ENCODE assay signal across 40 mouse cellular contexts in genomic region chr13:56854506-56854905, GRCm38 (mm10). TPM values are rescaled to one million over a fixed set of nuclear protein-coding genes. Genes with fewer than 3 reads are reported as not detected.
"Had no signal": no experiment of that assay in that cellular context is flagged by ENCODE, and none has a peak within 500 bp of the region (broad histone marks: within the 10 kb centered on the region; RNA-seq: fewer than 3 reads in every experiment).

No protein-coding gene starts in this region.

- H3K9ac ChIP-seq: heart, embryonic 12.5 days; heart, embryonic 13.5 days; heart, embryonic 15.5 days; hindbrain, embryonic 12.5 days; hindbrain, embryonic 13.5 days; hindbrain, embryonic 14.5 days; hindbrain, embryonic 15.5 days; intestine, embryonic 15.5 days; kidney, embryonic 15.5 days had no signal

- H3K4me1 ChIP-seq: heart, embryonic 10.5 days; heart, embryonic 12.5 days; heart, embryonic 13.5 days; heart, embryonic 15.5 days; intestine, embryonic 15.5 days; kidney, embryonic 15.5 days had no signal

- H3K4me3 ChIP-seq: heart, embryonic 10.5 days; heart, embryonic 12.5 days; heart, embryonic 13.5 days; heart, embryonic 15.5 days; hindbrain, embryonic 10.5 days; hindbrain, embryonic 12.5 days; hindbrain, embryonic 13.5 days; hindbrain, embryonic 15.5 days; intestine, embryonic 15.5 days; kidney, embryonic 15.5 days; layer of hippocampus, adult 2 months had no signal

- H3K9me3 ChIP-seq: heart, embryonic 10.5 days; heart, embryonic 12.5 days; heart, embryonic 13.5 days; heart, embryonic 15.5 days; hindbrain, embryonic 10.5 days; hindbrain, embryonic 12.5 days; hindbrain, embryonic 13.5 days; hindbrain, embryonic 15.5 days; intestine, embryonic 15.5 days; kidney, embryonic 15.5 days had no signal

- H3K27ac ChIP-seq: heart, embryonic 10.5 days; heart, embryonic 13.5 days; heart, embryonic 15.5 days; hindbrain, embryonic 10.5 days; hindbrain, embryonic 12.5 days; hindbrain, embryonic 13.5 days; hindbrain, embryonic 14.5 days; hindbrain, embryonic 15.5 days; hindbrain, postnatal 0 days; intestine, embryonic 15.5 days; kidney, embryonic 15.5 days; kidney, postnatal 0 days; layer of hippocampus, adult 2 months had no signal

- H3K4me2 ChIP-seq: heart, embryonic 11.5 days; heart, embryonic 12.5 days; heart, embryonic 13.5 days; heart, embryonic 15.5 days; hindbrain, embryonic 12.5 days; hindbrain, embryonic 13.5 days; hindbrain, embryonic 14.5 days; hindbrain, embryonic 15.5 days; intestine, embryonic 15.5 days; kidney, embryonic 15.5 days had no signal

- ATAC-seq: hindbrain, embryonic 16.5 days; hindbrain, postnatal 0 days; inflammation-experienced regulatory T-cells, adult 6 months; intestine, embryonic 15.5 days; intestine, embryonic 16.5 days; intestine, postnatal 0 days had no signal

- DNase-seq: heart, postnatal 10 days; heart, postnatal 14 days; heart, postnatal 36 days; heart, postnatal 4 days; kidney, adult 11 months; kidney, adult 18-20 months; kidney, adult 2 months; kidney, adult 8-10 months; kidney, adult 9 months; kidney, postnatal 10 days; kidney, postnatal 14 days; kidney, postnatal 25 days; kidney, postnatal 36 days; kidney, postnatal 4 days; layer of hippocampus, adult 9-11 months; layer of hippocampus, postnatal 36 days had no signal

- H3K36me3 ChIP-seq: heart, embryonic 10.5 days; heart, embryonic 12.5 days; heart, embryonic 13.5 days; heart, embryonic 15.5 days; hindbrain, embryonic 10.5 days; hindbrain, embryonic 12.5 days; hindbrain, embryonic 13.5 days; hindbrain, embryonic 15.5 days; intestine, embryonic 15.5 days; kidney, embryonic 15.5 days had no signal

- H3K27me3 ChIP-seq: heart, embryonic 12.5 days; heart, embryonic 13.5 days; heart, embryonic 15.5 days; hindbrain, embryonic 12.5 days; hindbrain, embryonic 13.5 days; hindbrain, embryonic 15.5 days; intestine, embryonic 15.5 days; kidney, embryonic 15.5 days had no signal

RNA-seq across cellular contexts. Expression of gene Trpc7, which starts 41.3 kb away (rescaled TPM):
- total RNA-seq: heart, postnatal 14 days; heart, postnatal 25 days; heart, postnatal 36 days; hematopoietic stem cell, adult 5-6 weeks had no signal
- polyA plus RNA-seq: heart, embryonic 14.5 days; heart, postnatal 0 days; inflammation-experienced regulatory T-cells, adult 6 months; intestine, embryonic 14.5 days; kidney, adult 2 months had no signal
